Mouse (Mus musculus) myocyte (in vitro differentiated cells): Measurements from ENCODE around the gene Pcdh9. TPM values are rescaled to one million over a fixed set of nuclear protein-coding genes. Genes with fewer than 3 reads are reported as not detected.

Experiments used
- H3K27me3 ChIP-seq: one replicate; pipeline ENCODE4 v1.6.1; 2011; ENCODE audit not compliant: control insufficient read depth, insufficient read depth, insufficient read length
- H3K36me3 ChIP-seq: one replicate; pipeline ENCODE4 v1.6.1; 2011; ENCODE audit not compliant: control insufficient read depth, insufficient read depth
- H3K4me2 ChIP-seq: one replicate; pipeline ENCODE4 v1.6.1; 2011; ENCODE audit warnings: low read depth, control low read depth
- H3K4me3 ChIP-seq: one replicate; pipeline ENCODE4 v1.5.1; 2011; ENCODE audit warnings: mild to moderate bottlenecking, control low read depth, moderate library complexity
- H3K79me2 ChIP-seq: one replicate; pipeline ENCODE4 v1.6.1; 2011; ENCODE audit not compliant: control insufficient read depth, insufficient read depth
- H3ac ChIP-seq: one replicate; pipeline ENCODE4 v1.6.1; 2011; ENCODE audit not compliant: control insufficient read depth, insufficient read length
- CEBPB ChIP-seq: IDR thresholded peaks from 2 replicates; pipeline ENCODE4 v1.6.1; 2011; ENCODE audit warnings: mild to moderate bottlenecking, moderate library complexity; ENCODE audit not compliant: poor library complexity, insufficient read depth, severe bottlenecking
- E2F4 ChIP-seq: IDR thresholded peaks from one replicate; pipeline ENCODE4 v1.6.1; 2011; ENCODE audit warnings: mild to moderate bottlenecking, control low read depth, moderate library complexity; ENCODE audit not compliant: insufficient read depth
- MAX ChIP-seq: IDR thresholded peaks from one replicate; pipeline ENCODE4 v1.6.1; 2011; ENCODE audit warnings: low read depth, mild to moderate bottlenecking, control low read depth
- MYOD1 ChIP-seq, 3 experiments: IDR thresholded peaks; one replicate each; pipeline ENCODE4 v1.6.1; 2011; ENCODE audit warnings: control low read depth in 2 of 3, low read depth in 2 of 3, mild to moderate bottlenecking in 2 of 3, moderate library complexity in 1 of 3; ENCODE audit not compliant: insufficient read length in 2 of 3, control insufficient read depth in 1 of 3
- MYOG ChIP-seq, 3 experiments: IDR thresholded peaks; one replicate each; pipeline ENCODE4 v1.6.1; 2011; ENCODE audit warnings: control low read depth in 2 of 3, low read depth in 2 of 3, mild to moderate bottlenecking in 2 of 3; ENCODE audit not compliant: insufficient read length in 2 of 3, control insufficient read depth in 1 of 3, insufficient read depth in 1 of 3
- POLR2A ChIP-seq: IDR thresholded peaks from one replicate; pipeline ENCODE4 v1.6.1; 2011; ENCODE audit warnings: low read depth, mild to moderate bottlenecking, control low read depth, moderate library complexity; ENCODE audit not compliant: insufficient read length
- POLR2AphosphoS2 ChIP-seq: IDR thresholded peaks from one replicate; pipeline ENCODE4 v1.6.1; 2011; ENCODE audit warnings: low read depth, control low read depth; ENCODE audit not compliant: insufficient read length
- REST ChIP-seq: IDR thresholded peaks from one replicate; pipeline ENCODE4 v1.6.1; 2011; ENCODE audit warnings: mild to moderate bottlenecking, control low read depth, moderate library complexity; ENCODE audit not compliant: insufficient read depth, insufficient read length
- SRF ChIP-seq: IDR thresholded peaks from one replicate; pipeline ENCODE4 v1.6.1; 2011; ENCODE audit warnings: low read depth; ENCODE audit not compliant: control insufficient read depth, insufficient read length
- TCF12 ChIP-seq: IDR thresholded peaks from one replicate; pipeline ENCODE4 v1.6.1; 2011; ENCODE audit warnings: mild to moderate bottlenecking, control low read depth; ENCODE audit not compliant: poor library complexity, insufficient read depth, severe bottlenecking
- TCF3 ChIP-seq: IDR thresholded peaks from one replicate; pipeline ENCODE4 v1.6.1; 2011; ENCODE audit warnings: low read depth, control low read depth; ENCODE audit not compliant: insufficient read length
- USF1 ChIP-seq: IDR thresholded peaks from one replicate; pipeline ENCODE4 v1.6.1; 2011; ENCODE audit warnings: low read depth, mild to moderate bottlenecking, control low read depth, moderate library complexity
- polyA plus RNA-seq: library from polyadenylated mRNA; unstranded; fragments of >200 nt; fragmentation: generic; extraction: Trizol; gene quantifications from one replicate; pipeline ENCODE4 v1.2.1, GENCODE M21; 2012; ENCODE audit warnings: missing spikeins

The Pcdh9 gene
- polyA plus RNA-seq, 1 experiment = 0.02 TPM

DNA sequence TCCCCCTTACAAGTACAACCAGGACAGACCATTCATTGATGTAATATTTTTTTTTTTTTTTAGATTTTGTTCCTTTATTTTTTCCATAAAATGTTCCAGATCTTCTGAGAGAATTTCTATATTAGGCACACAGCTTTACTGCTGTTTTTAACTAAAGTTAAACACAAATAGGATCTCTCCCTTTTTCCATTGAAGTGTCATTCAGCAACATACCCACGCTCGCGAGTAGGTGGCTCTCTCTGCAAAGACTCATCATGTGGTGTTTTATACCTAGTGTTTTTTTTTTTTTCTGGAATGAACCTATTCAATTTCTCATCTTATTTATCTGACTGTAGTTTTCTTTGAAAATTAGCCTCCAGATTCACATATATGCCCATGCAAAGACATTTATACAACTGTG is 282.9 kb downstream of the Pcdh9 start:
- Histone ChIP-seq H3ac (no peak overlapping the region), H3K36me3 (no peaks in the 10 kb centered on the region), H3K27me3 (no peaks in the 10 kb centered on the region), H3K4me3 (no peak overlapping the region), H3K4me2 (no peak overlapping the region), H3K79me2 (no peaks in the 10 kb centered on the region)
- no peak for TF ChIP-seq TCF3
- no peak for TF ChIP-seq SRF
- TF ChIP-seq POLR2AphosphoS2 = no peak
- no peak for TF ChIP-seq TCF12
- TF ChIP-seq CEBPB = no peak
- TF ChIP-seq MAX = no peak
- TF ChIP-seq MYOG (IDR thresholded peaks at IDR 0.05; ENCODE audit: control insufficient read depth in 1 of 3, insufficient read depth in 1 of 3, insufficient read length in 2 of 3, low read depth in 2 of 3) = no peak
- TF ChIP-seq MYOD1 (IDR thresholded peaks at IDR 0.05; ENCODE audit: control insufficient read depth in 1 of 3, insufficient read length in 2 of 3, low read depth in 2 of 3) = no peak
- TF ChIP-seq REST = no peak
- no peak for TF ChIP-seq USF1
- no peak for TF ChIP-seq E2F4
- TF ChIP-seq POLR2A = no peak

DNA sequence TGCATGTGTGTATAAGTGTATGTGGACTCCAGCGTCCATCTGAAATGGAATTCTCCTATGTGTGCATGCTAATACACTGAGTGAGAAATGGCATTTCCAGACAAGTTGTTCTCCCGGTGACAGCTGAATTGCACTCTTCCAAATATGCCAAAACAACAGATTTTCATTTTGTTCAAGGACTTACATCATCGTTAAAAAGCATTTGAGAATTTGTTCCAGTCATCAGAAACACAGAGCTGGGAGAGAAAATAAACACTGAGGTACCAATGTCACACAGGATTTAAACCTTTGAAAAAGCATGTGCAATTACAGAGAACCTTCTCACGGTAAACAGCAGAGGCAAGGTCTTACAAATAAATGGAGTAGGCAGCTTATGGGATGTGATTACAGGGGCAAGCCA is 290.5 kb downstream of the Pcdh9 start:
- no peaks in the 10 kb centered on the region for H3K36me3 ChIP-seq
- H3K79me2 ChIP-seq = no peaks in the 10 kb centered on the region
- TF ChIP-seq MYOG (IDR thresholded peaks at IDR 0.05; ENCODE audit: control insufficient read depth in 1 of 3, insufficient read depth in 1 of 3, insufficient read length in 2 of 3, low read depth in 2 of 3) (no peak), TCF3 (no peak)
- H3K4me2 ChIP-seq = no peak overlapping the region
- no peak overlapping the region for H3ac ChIP-seq
- H3K4me3 ChIP-seq = no peak overlapping the region
- H3K27me3 ChIP-seq = no peaks in the 10 kb centered on the region

DNA sequence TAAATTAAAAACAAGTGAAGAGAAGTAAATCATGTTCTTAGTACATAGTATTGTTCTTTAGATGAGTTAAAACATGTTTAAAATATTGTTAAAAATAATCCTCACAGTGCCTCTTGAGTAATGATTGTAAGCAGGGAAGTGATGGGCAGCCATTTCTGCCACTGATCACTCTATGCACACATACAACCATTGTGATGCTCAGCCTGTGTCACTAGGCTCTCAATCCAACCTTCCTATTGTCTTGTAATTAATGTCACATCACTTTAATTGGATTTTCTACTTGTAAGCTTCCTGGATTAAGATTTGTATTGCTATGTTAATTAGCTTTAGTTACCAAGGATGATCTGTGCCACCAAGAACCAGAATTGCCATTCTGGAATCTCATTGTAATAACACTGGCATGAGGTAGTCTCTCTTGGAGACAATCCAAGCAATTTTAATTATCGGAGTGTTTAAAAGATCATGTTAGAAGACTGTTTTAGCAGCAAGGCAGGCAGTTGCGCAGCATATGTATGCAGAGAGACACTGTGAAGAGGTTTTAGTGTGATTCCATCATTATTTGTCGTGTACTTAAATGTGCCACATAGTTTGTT is 305.0 kb downstream of the Pcdh9 start:
- Histone ChIP-seq H3K79me2 (no peaks in the 10 kb centered on the region), H3K36me3 (no peaks in the 10 kb centered on the region), H3K27me3 (no peaks in the 10 kb centered on the region), H3ac (no peak overlapping the region), H3K4me3 (no peak overlapping the region), H3K4me2 (no peak overlapping the region)
- no peak for TF ChIP-seq CEBPB
- TF ChIP-seq TCF12 = no peak
- no peak for TF ChIP-seq TCF3
- TF ChIP-seq POLR2AphosphoS2 = no peak

DNA sequence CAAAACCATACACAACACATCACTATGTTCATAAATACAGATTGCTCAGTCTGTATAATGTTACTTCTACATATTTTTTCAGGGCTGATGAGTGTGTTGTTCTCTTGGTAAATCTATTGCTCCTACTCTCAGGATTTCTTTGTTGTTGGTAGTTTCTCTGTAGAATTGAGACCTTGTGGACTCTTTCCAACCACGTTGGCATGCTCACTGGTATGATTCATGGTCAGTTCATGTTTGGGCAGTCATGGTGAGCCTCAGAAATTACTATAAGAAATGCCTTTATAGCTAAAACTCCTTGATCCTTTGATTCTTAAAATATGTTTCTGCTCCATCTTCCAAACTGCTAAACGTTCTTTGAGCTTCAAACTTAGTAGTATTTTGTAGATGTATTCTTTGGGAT is 326.1 kb downstream of the Pcdh9 start:
- no peaks in the 10 kb centered on the region for H3K79me2 ChIP-seq
- no peaks in the 10 kb centered on the region for H3K27me3 ChIP-seq
- no peak overlapping the region for H3ac ChIP-seq
- H3K4me3 ChIP-seq = no peak overlapping the region
- no peak for TF ChIP-seq REST
- TF ChIP-seq USF1 = no peak
- TF ChIP-seq MYOG (IDR thresholded peaks at IDR 0.05; ENCODE audit: control insufficient read depth in 1 of 3, insufficient read depth in 1 of 3, insufficient read length in 2 of 3, low read depth in 2 of 3) = no peak
- no peak for TF ChIP-seq MAX
- no peak for TF ChIP-seq MYOD1 (IDR thresholded peaks at IDR 0.05; ENCODE audit: control insufficient read depth in 1 of 3, insufficient read length in 2 of 3, low read depth in 2 of 3)
- no peak for TF ChIP-seq TCF3
- no peak for TF ChIP-seq POLR2A
- no peak for TF ChIP-seq CEBPB
- TF ChIP-seq POLR2AphosphoS2 = no peak
- TF ChIP-seq SRF = no peak
- TF ChIP-seq E2F4 = no peak
- no peak for TF ChIP-seq TCF12
- no peak overlapping the region for H3K4me2 ChIP-seq
- no peaks in the 10 kb centered on the region for H3K36me3 ChIP-seq

DNA sequence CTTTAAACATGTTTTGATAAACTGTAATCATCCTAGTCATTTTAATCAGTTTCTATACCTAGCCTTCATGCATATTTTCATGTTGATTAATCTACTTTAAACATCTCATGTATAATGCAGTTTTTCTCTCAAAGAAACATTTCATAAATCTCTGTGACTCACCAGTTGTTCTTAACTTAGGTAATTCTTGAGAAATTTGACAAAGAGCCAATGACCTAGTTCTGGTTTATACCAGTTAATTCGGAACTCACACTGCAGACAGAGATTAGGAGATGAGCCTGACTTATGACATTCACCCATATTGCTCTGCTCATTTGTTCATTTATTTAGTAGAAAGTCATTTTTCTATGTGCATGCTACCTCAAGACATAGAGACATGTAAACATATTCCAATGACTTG is 328.9 kb downstream of the Pcdh9 start:
- Histone ChIP-seq H3K4me2 (no peak overlapping the region), H3K4me3 (no peak overlapping the region), H3K79me2 (no peaks in the 10 kb centered on the region), H3ac (no peak overlapping the region), H3K36me3 (no peaks in the 10 kb centered on the region), H3K27me3 (no peaks in the 10 kb centered on the region)
- no peak for TF ChIP-seq REST
- TF ChIP-seq CEBPB = no peak
